ENCODE assay signal across 8 mouse cellular contexts in genomic region chrX:105080096-105080495, GRCm38 (mm10). TPM values are rescaled to one million over a fixed set of nuclear protein-coding genes. Genes with fewer than 3 reads are reported as not detected.
A peak's percentile ranks its signal among the peaks of the same experiment; 100 is the strongest.
DNase-seq lines count a peak whose midpoint lies in the region; ATAC-seq and TF ChIP-seq lines count a peak whose summit lies in the region.

No protein-coding gene starts in this region.

- H3K4me1 ChIP-seq in kidney, embryonic 14.5 days (ENCODE audit: control insufficient read depth, insufficient read depth, low read length), result 0 out of 2 replicates have a peak, but pooled peaks cover 2% of the 10 kb centered on the region
- no peaks in the 10 kb centered on the region for H3K4me1 ChIP-seq in cortical plate, adult 2 months (ENCODE audit: control insufficient read depth, insufficient read depth, low read length)
- peaks cover 6% of the 10 kb centered on the region for H3K4me1 ChIP-seq in midbrain, embryonic 15.5 days

- H3K9ac ChIP-seq in kidney, embryonic 14.5 days (ENCODE audit: low read depth, low read length), result peak overlapping the region; percentile 65
- peak overlapping the region; percentile 21 for H3K9ac ChIP-seq in midbrain, embryonic 15.5 days

- no peak for TF ChIP-seq POLR2A in cortical plate, adult 2 months (IDR thresholded peaks at IDR 0.05; ENCODE audit: extremely low read depth, insufficient read depth, low read length)

- H3K9me3 ChIP-seq in kidney, embryonic 14.5 days (ENCODE audit: control insufficient read depth, low read length), result no peaks in the 10 kb centered on the region
- H3K9me3 ChIP-seq in midbrain, embryonic 15.5 days, result no peaks in the 10 kb centered on the region

- H3K27ac ChIP-seq in kidney, embryonic 14.5 days (ENCODE audit: low read depth, low read length), result no peak overlapping the region
- no peak overlapping the region for H3K27ac ChIP-seq in cortical plate, adult 2 months (ENCODE audit: insufficient read depth, low read length)
- no peak overlapping the region for H3K27ac ChIP-seq in midbrain, embryonic 15.5 days

- peaks cover 6% of the 10 kb centered on the region; the same call in 1 of the 2 replicates for H3K36me3 ChIP-seq in kidney, embryonic 14.5 days (ENCODE audit: control insufficient read depth, insufficient read depth, low read length)
- H3K36me3 ChIP-seq in midbrain, embryonic 15.5 days (replicated peaks), result 0 out of 2 replicates have a peak, but pooled peaks cover 4% of the 10 kb centered on the region

- no peak for DNase-seq in kidney, adult 9 months
- DNase-seq in gastrocnemius, postnatal 4 days (ENCODE audit: low spot score in 2 of 2), result no peak
- no peak for DNase-seq in right cerebral cortex, postnatal 10 days (ENCODE audit: low spot score in 2 of 2)
- DNase-seq in cerebellum, adult 8-10 months, result no peak

- H3K4me2 ChIP-seq in kidney, embryonic 14.5 days (replicated peaks; ENCODE audit: low read depth, low read length), result peak overlapping the region; percentile 62
- H3K4me2 ChIP-seq in midbrain, embryonic 15.5 days, result peak overlapping the region; percentile 54

- TF ChIP-seq CTCF in cortical plate, adult 2 months (IDR thresholded peaks at IDR 0.05; ENCODE audit: extremely low read depth, insufficient read depth, low read length), result no peak

- H3K27me3 ChIP-seq in kidney, embryonic 14.5 days (ENCODE audit: control insufficient read depth, insufficient read depth, low read length), result no peaks in the 10 kb centered on the region
- no peaks in the 10 kb centered on the region for H3K27me3 ChIP-seq in midbrain, embryonic 15.5 days (replicated peaks)

- peak overlapping the region; percentile 55 for H3K4me3 ChIP-seq in kidney, embryonic 14.5 days (ENCODE audit: low read length)
- H3K4me3 ChIP-seq in cortical plate, adult 2 months (ENCODE audit: insufficient read depth, low read length), result peak overlapping the region; percentile 88
- H3K4me3 ChIP-seq in midbrain, embryonic 15.5 days, result peak overlapping the region; percentile 63

- ATAC-seq in kidney, embryonic 14.5 days (ENCODE audit: low FRiP score, low TSS enrichment), result peak; percentile 8; the same call in 1 of the 2 replicates
- peak; percentile 1 for ATAC-seq in inflammation-experienced regulatory T-cells, adult 6 months
- ATAC-seq in midbrain, embryonic 15.5 days (replicated peaks), result no peak

- WGBS in kidney, embryonic 14.5 days, result 14% methylated on average over 8 of the region's 8 CpGs
- WGBS in midbrain, embryonic 15.5 days, result 9% methylated on average over 8 of the region's 8 CpGs

RNA-seq across cellular contexts. Expression of gene Pbdc1, which starts 0.5 kb away (rescaled TPM):
- 56.9 and 109 TPM in 2 replicates for polyA plus RNA-seq in kidney, embryonic 14.5 days (2014; fragmentation: Nextera tagmentation; extraction: Ambion mirVana)
- 13.1 and 14.1 TPM in 2 replicates for polyA plus RNA-seq in cortical plate, adult 2 months (2012; rRNA removed)
- polyA plus RNA-seq in inflammation-experienced regulatory T-cells, adult 6 months (2017; shearing (Covaris generic)), result 10 to 100 TPM; 33.0 to 47.3 (median 34.7) TPM
- 30.0 and 30.2 TPM in 2 replicates for polyA plus RNA-seq in midbrain, embryonic 15.5 days (2015; fragmentation: Nextera tagmentation; extraction: Ambion mirVana)
- 10 to 100 TPM; 13.0 to 16.0 TPM for total RNA-seq in gastrocnemius, postnatal 4 days (2021)

RNA-seq across cellular contexts. Expression of gene Magee1, which starts 40.1 kb away (rescaled TPM):
- polyA plus RNA-seq in kidney, embryonic 14.5 days (2014; fragmentation: Nextera tagmentation; extraction: Ambion mirVana), result 6.1 and 8.5 TPM in 2 replicates
- 89.5 and 93.4 TPM in 2 replicates for polyA plus RNA-seq in cortical plate, adult 2 months (2012; rRNA removed)
- 1 to 10 TPM; 2.4 to 3.8 (median 3.7) TPM for polyA plus RNA-seq in inflammation-experienced regulatory T-cells, adult 6 months (2017; shearing (Covaris generic))
- 260 and 264 TPM in 2 replicates for polyA plus RNA-seq in midbrain, embryonic 15.5 days (2015; fragmentation: Nextera tagmentation; extraction: Ambion mirVana)
- 10 to 100 TPM in 1 of 2 experiments, 1 to 10 TPM in 1; 9.8 to 10.4 TPM for total RNA-seq in gastrocnemius, postnatal 4 days (2021)
